Mouse (Mus musculus) midbrain, embryonic 11.5 days (tissue): ENCODE results near the gene Fbxl14. TPM values are rescaled to one million over a fixed set of nuclear protein-coding genes. Genes with fewer than 3 reads are reported as not detected.

Experiments
- ATAC-seq: fragments of 200-750 bp; cut with Nextera tagmentation; 2 replicates; pipeline ENCODE4 v1.8.0; 2017; ENCODE audit warnings: moderate TSS enrichment, moderate library complexity; ENCODE audit not compliant: low FRiP score
- DNase-seq: peaks from one replicate; pipeline ENCODE4 v3.0.0; 2015; ENCODE audit warnings: low spot score; ENCODE audit errors: missing footprints
- H3K27ac ChIP-seq: fragments of 300-500 bp; sonication (generic); 2 replicates; pipeline ENCODE4 v1.5.1; 2014; ENCODE audit warnings: low read depth, low read length
- H3K27me3 ChIP-seq: fragments of 300-500 bp; sonication (generic); 2 replicates; pipeline ENCODE4 v1.6.1; 2014; ENCODE audit warnings: mild to moderate bottlenecking, low read length, moderate library complexity, mixed read lengths; ENCODE audit not compliant: control insufficient read depth, insufficient read depth
- H3K36me3 ChIP-seq: fragments of 300-500 bp; sonication (generic); 2 replicates; pipeline ENCODE4 v1.6.1; 2014; ENCODE audit warnings: mild to moderate bottlenecking, low read length, moderate library complexity, mixed read lengths; ENCODE audit not compliant: control insufficient read depth, insufficient read depth
- H3K4me1 ChIP-seq: fragments of 300-500 bp; sonication (generic); 2 replicates; pipeline ENCODE4 v1.6.1; 2014; ENCODE audit warnings: low read length; ENCODE audit not compliant: control insufficient read depth, insufficient read depth
- H3K4me2 ChIP-seq: fragments of 300-500 bp; sonication (generic); 2 replicates; pipeline ENCODE4 v1.6.1; 2014; ENCODE audit warnings: mild to moderate bottlenecking, moderate library complexity
- H3K4me3 ChIP-seq: fragments of 300-500 bp; sonication (generic); 2 replicates; pipeline ENCODE4 v1.5.1; 2014; ENCODE audit warnings: low read depth, low read length
- H3K9ac ChIP-seq: fragments of 300-500 bp; sonication (generic); 2 replicates; pipeline ENCODE4 v1.6.1; 2014; ENCODE audit warnings: low read length
- H3K9me3 ChIP-seq: fragments of 300-500 bp; sonication (generic); 2 replicates; pipeline ENCODE4 v1.6.1; 2016; ENCODE audit warnings: low read length; ENCODE audit not compliant: control insufficient read depth
- WGBS: fragments of 180-500 bp; shearing (Covaris S2); extraction: QIAGEN DNeasy Blood & Tissue Kit; methylation state at CpG from one replicate; pipeline ENCODE4 v1.1.7; 2014; 5-methylcytosine and 5-hydroxymethylcytosine counted together
- polyA plus RNA-seq: library from polyadenylated mRNA; unstranded; fragments of >200 nt; fragmentation: Nextera tagmentation; extraction: Ambion mirVana; gene quantifications from 2 replicates; pipeline ENCODE4 v1.2.1, GENCODE M21; 2014

Gene Fbxl14
- polyA plus RNA-seq, 1 experiment from 2014 or later, result 6.6 TPM

- no peak overlapping the region for H3K4me3 ChIP-seq
- ATAC-seq (no peak), DNase-seq (no peak)
- no peaks in the 10 kb centered on the region for H3K36me3 ChIP-seq
- no peaks in the 10 kb centered on the region for H3K4me1 ChIP-seq
- no peak overlapping the region for H3K27ac ChIP-seq
- H3K9me3 ChIP-seq, result no peaks in the 10 kb centered on the region
- no peak overlapping the region for H3K9ac ChIP-seq
- WGBS, result 72% methylated on average over 10 of the region's 10 CpGs
- no peak overlapping the region for H3K4me2 ChIP-seq
- H3K27me3 ChIP-seq, result no peaks in the 10 kb centered on the region
These were observed 12.3 kb upstream of the Fbxl14 start for GRCm38 (mm10) chr6:119466921-119467784.

DNA sequence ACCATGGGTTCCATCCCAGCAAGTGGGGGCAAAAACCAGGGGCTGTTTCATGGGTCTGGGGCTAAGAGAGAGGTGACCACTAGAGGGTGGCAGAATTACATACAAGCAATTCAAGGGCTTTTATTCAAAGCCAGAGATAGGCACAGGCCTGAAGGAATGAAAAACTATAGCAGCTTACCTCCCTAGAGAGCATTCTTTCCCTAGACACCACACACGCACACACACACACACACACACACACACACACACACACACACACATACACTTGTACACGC, 11.7 kb upstream of the Fbxl14 start:
- H3K27ac ChIP-seq, result no peak overlapping the region

GRCm38 (mm10) chr6:119470777-119471176, 8.7 kb upstream of the Fbxl14 start:
- Histone ChIP-seq H3K36me3 (no peaks in the 10 kb centered on the region), H3K4me3 (no peak overlapping the region), H3K27ac (no peak overlapping the region), H3K4me2 (no peak overlapping the region), H3K9me3 (no peaks in the 10 kb centered on the region), H3K9ac (no peak overlapping the region), H3K4me1 (no peaks in the 10 kb centered on the region), H3K27me3 (no peaks in the 10 kb centered on the region)
- ATAC-seq (no peak), DNase-seq (no peak)
- 86% methylated on average over 3 of the region's 3 CpGs for WGBS

More for the DNA sequence above, 11.7 kb upstream of the Fbxl14 start:
- Histone ChIP-seq H3K36me3 (no peaks in the 10 kb centered on the region), H3K27me3 (no peaks in the 10 kb centered on the region), H3K9me3 (no peaks in the 10 kb centered on the region), H3K4me3 (no peak overlapping the region), H3K4me2 (no peak overlapping the region), H3K9ac (no peak overlapping the region), H3K4me1 (no peaks in the 10 kb centered on the region)
- DNase-seq, result peak; percentile 82
- 76% methylated on average over 2 of the region's 2 CpGs for WGBS
- ATAC-seq, result no peak

GRCm38 (mm10) chr6:119472135-119472534, 7.3 kb upstream of the Fbxl14 start:
- H3K27me3 ChIP-seq, result no peaks in the 10 kb centered on the region
- DNase-seq, result peak; percentile 90
- H3K4me3 ChIP-seq, result no peak overlapping the region
- H3K9me3 ChIP-seq, result no peaks in the 10 kb centered on the region
- WGBS, result 29% methylated on average over 5 of the region's 5 CpGs
- H3K27ac ChIP-seq, result no peak overlapping the region
- no peaks in the 10 kb centered on the region for H3K36me3 ChIP-seq
- no peak for ATAC-seq
- H3K9ac ChIP-seq, result no peak overlapping the region
- H3K4me1 ChIP-seq, result no peaks in the 10 kb centered on the region
- no peak overlapping the region for H3K4me2 ChIP-seq

DNA sequence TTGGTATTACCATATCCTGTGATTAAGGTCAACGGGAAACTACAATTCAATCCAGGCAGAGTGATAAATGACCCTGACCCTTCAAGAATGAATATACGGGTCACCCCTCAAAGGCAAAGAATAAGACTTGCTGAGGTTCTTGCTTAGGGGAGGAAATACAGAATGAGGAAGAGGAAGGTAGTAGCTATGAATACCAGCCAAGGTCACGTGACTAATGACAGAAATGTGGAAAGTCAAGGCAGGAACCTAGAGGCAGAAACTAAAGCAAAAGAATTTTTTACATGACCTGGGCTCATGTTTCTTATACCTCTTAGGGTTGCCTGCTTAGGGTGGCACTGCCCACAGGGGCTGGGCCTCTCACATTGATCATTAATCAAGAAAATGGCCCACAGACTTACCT, 6.8 kb upstream of the Fbxl14 start:
- Histone ChIP-seq H3K36me3 (no peaks in the 10 kb centered on the region), H3K9ac (no peak overlapping the region), H3K4me3 (no peak overlapping the region), H3K27ac (no peak overlapping the region), H3K4me2 (no peak overlapping the region), H3K27me3 (no peaks in the 10 kb centered on the region), H3K9me3 (no peaks in the 10 kb centered on the region), H3K4me1 (no peaks in the 10 kb centered on the region)
- no peak for DNase-seq
- 84% methylated on average over 3 of the region's 3 CpGs for WGBS
- no peak for ATAC-seq

DNA sequence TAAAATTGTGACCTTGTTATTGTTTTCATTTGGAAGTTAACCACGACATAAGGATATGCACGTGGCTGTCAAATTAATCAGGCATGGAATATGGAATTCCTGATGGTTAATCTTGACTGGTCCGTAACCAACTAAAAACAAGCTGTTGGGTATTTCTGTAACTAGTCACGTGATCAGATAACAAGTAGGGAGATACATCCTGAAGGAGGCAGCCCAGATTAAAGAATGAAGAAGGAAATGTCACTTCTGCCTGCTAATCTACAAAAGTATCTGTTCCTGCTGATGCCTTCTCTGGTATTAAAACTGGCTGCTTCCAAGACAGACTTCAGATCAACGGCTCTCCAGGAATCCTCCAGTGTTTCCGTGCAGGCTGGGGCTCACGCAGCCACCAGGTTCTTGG, 6.0 kb upstream of the Fbxl14 start:
- H3K9ac ChIP-seq, result no peak overlapping the region
- DNase-seq, result no peak

GRCm38 (mm10) chr6:119473992-119474391, 5.5 kb upstream of the Fbxl14 start:
- Histone ChIP-seq H3K27ac (no peak overlapping the region), H3K4me3 (no peak overlapping the region), H3K4me1 (peaks cover 11% of the 10 kb centered on the region), H3K9ac (no peak overlapping the region), H3K4me2 (no peak overlapping the region), H3K36me3 (no peaks in the 10 kb centered on the region), H3K27me3 (no peaks in the 10 kb centered on the region), H3K9me3 (no peaks in the 10 kb centered on the region)
- DNase-seq (no peak), ATAC-seq (no peak)
- 89% methylated on average over 4 of the region's 4 CpGs for WGBS

More for the DNA sequence above, 6.0 kb upstream of the Fbxl14 start:
- Histone ChIP-seq H3K4me2 (no peak overlapping the region), H3K4me3 (no peak overlapping the region), H3K27me3 (no peaks in the 10 kb centered on the region), H3K27ac (no peak overlapping the region), H3K9me3 (no peaks in the 10 kb centered on the region), H3K36me3 (no peaks in the 10 kb centered on the region), H3K4me1 (peaks cover 6% of the 10 kb centered on the region)
- 79% methylated on average over 7 of the region's 7 CpGs for WGBS
- no peak for ATAC-seq

GRCm38 (mm10) chr6:119475988-119476387, 3.5 kb upstream of the Fbxl14 start:
- Histone ChIP-seq H3K4me2 (no peak overlapping the region), H3K9me3 (no peaks in the 10 kb centered on the region), H3K9ac (no peak overlapping the region), H3K4me1 (peaks cover 13% of the 10 kb centered on the region), H3K4me3 (no peak overlapping the region), H3K36me3 (no peaks in the 10 kb centered on the region), H3K27ac (no peak overlapping the region), H3K27me3 (no peaks in the 10 kb centered on the region)
- ATAC-seq (no peak), DNase-seq (no peak)
- WGBS, result 89% methylated on average over 6 of the region's 6 CpGs

GRCm38 (mm10) chr6:119477686-119478310, 1.7 kb upstream of the Fbxl14 start:
- Histone ChIP-seq H3K27ac (no peak overlapping the region), H3K4me3 (no peak overlapping the region), H3K9ac (no peak overlapping the region), H3K27me3 (no peaks in the 10 kb centered on the region), H3K4me1 (peaks cover 15% of the 10 kb centered on the region), H3K36me3 (no peaks in the 10 kb centered on the region), H3K4me2 (no peak overlapping the region), H3K9me3 (no peaks in the 10 kb centered on the region)
- 70% methylated on average over 13 of the region's 13 CpGs for WGBS
- ATAC-seq, result no peak
- DNase-seq, result no peak
